Comparison of ENCODE assay signal across 21 mouse cellular contexts in genomic region chr2:90700943-90701342, GRCm38 (mm10). TPM values are rescaled to one million over a fixed set of nuclear protein-coding genes. Genes with fewer than 3 reads are reported as not detected.
A peak's percentile ranks its signal among the peaks of the same experiment; 100 is the strongest.
DNase-seq lines count a peak whose midpoint lies in the region; ATAC-seq and TF ChIP-seq lines count a peak whose summit lies in the region.
"Had no signal": no experiment of that assay in that cellular context is flagged by ENCODE, and none has a peak within 500 bp of the region (broad histone marks: within the 10 kb centered on the region; RNA-seq: fewer than 3 reads in every experiment).

No protein-coding gene starts in this region.

- no peak overlapping the region for H3K4me3 ChIP-seq in kidney, postnatal 0 days (replicated peaks; ENCODE audit: low read depth, low read length)
- H3K4me3 ChIP-seq in forebrain, embryonic 13.5 days = no peak overlapping the region
- H3K4me3 ChIP-seq in hindbrain, embryonic 16.5 days (ENCODE audit: low read length) = no peak overlapping the region
- H3K4me3 ChIP-seq: embryonic facial prominence, embryonic 15.5 days; forebrain, embryonic 10.5 days; hindbrain, embryonic 13.5 days; liver, embryonic 13.5 days; midbrain, embryonic 13.5 days had no signal

- peak; percentile 48 for TF ChIP-seq CTCF in kidney, postnatal 0 days (IDR thresholded peaks at IDR 0.05; ENCODE audit: low read depth)

- no peaks in the 10 kb centered on the region for H3K27me3 ChIP-seq in kidney, postnatal 0 days (ENCODE audit: insufficient read depth, low read length)
- no peaks in the 10 kb centered on the region for H3K27me3 ChIP-seq in forebrain, embryonic 13.5 days
- H3K27me3 ChIP-seq in hindbrain, embryonic 16.5 days (replicated peaks; ENCODE audit: control insufficient read depth, insufficient read depth, low read length) = no peaks in the 10 kb centered on the region
- H3K27me3 ChIP-seq: embryonic facial prominence, embryonic 15.5 days; hindbrain, embryonic 13.5 days; liver, embryonic 13.5 days; midbrain, embryonic 13.5 days had no signal

- no peaks in the 10 kb centered on the region for H3K4me1 ChIP-seq in kidney, postnatal 0 days (replicated peaks; ENCODE audit: insufficient read depth, low read length)
- no peaks in the 10 kb centered on the region for H3K4me1 ChIP-seq in forebrain, embryonic 13.5 days
- no peaks in the 10 kb centered on the region for H3K4me1 ChIP-seq in hindbrain, embryonic 16.5 days (ENCODE audit: control insufficient read depth, insufficient read depth, low read depth, low read length)
- H3K4me1 ChIP-seq: embryonic facial prominence, embryonic 15.5 days; forebrain, embryonic 10.5 days; hindbrain, embryonic 13.5 days; liver, embryonic 13.5 days; midbrain, embryonic 13.5 days had no signal

- no peak overlapping the region for H3K27ac ChIP-seq in kidney, postnatal 0 days
- no peak overlapping the region for H3K27ac ChIP-seq in forebrain, embryonic 13.5 days
- H3K27ac ChIP-seq in hindbrain, embryonic 16.5 days (ENCODE audit: low read depth, low read length) = no peak overlapping the region
- H3K27ac ChIP-seq: embryonic facial prominence, embryonic 15.5 days; forebrain, embryonic 10.5 days; hindbrain, embryonic 13.5 days; liver, embryonic 13.5 days; midbrain, embryonic 13.5 days had no signal

- H3K36me3 ChIP-seq in kidney, postnatal 0 days (ENCODE audit: insufficient read depth, low read length) = peaks cover 54% of the 10 kb centered on the region
- peaks cover 94% of the 10 kb centered on the region for H3K36me3 ChIP-seq in forebrain, embryonic 13.5 days (ENCODE audit: poor library complexity, severe bottlenecking)
- H3K36me3 ChIP-seq in hindbrain, embryonic 16.5 days (ENCODE audit: control insufficient read depth, insufficient read depth, low read length) = peaks cover 50% of the 10 kb centered on the region

- ATAC-seq in kidney, postnatal 0 days (replicated peaks; ENCODE audit: low FRiP score, low read depth) = no peak; the same call in 1 of the 2 replicates
- ATAC-seq in forebrain, embryonic 13.5 days = no peak
- no peak for ATAC-seq in hindbrain, embryonic 16.5 days
- ATAC-seq: activated CD4-positive, CD25-positive, alpha-beta regulatory T cell, adult 4 months; midbrain, embryonic 13.5 days had no signal

- 75% methylated on average over 4 of the region's 4 CpGs for WGBS in kidney, postnatal 0 days
- 95% methylated on average over 4 of the region's 4 CpGs for WGBS in forebrain, embryonic 13.5 days
- 89% methylated on average over 4 of the region's 4 CpGs for WGBS in hindbrain, embryonic 16.5 days

- no peaks in the 10 kb centered on the region for H3K9me3 ChIP-seq in kidney, postnatal 0 days (replicated peaks; ENCODE audit: low read length)
- H3K9me3 ChIP-seq in forebrain, embryonic 13.5 days (replicated peaks) = no peaks in the 10 kb centered on the region
- H3K9me3 ChIP-seq in hindbrain, embryonic 16.5 days (ENCODE audit: control insufficient read depth, low read length) = no peaks in the 10 kb centered on the region
- H3K9me3 ChIP-seq: embryonic facial prominence, embryonic 15.5 days; forebrain, embryonic 10.5 days; hindbrain, embryonic 13.5 days; liver, embryonic 13.5 days; midbrain, embryonic 13.5 days had no signal

- no peak overlapping the region for H3K9ac ChIP-seq in kidney, postnatal 0 days (ENCODE audit: low read depth, low read length)
- H3K9ac ChIP-seq in forebrain, embryonic 13.5 days = no peak overlapping the region
- no peak overlapping the region for H3K9ac ChIP-seq in hindbrain, embryonic 16.5 days (ENCODE audit: low read depth, low read length)
- H3K9ac ChIP-seq: embryonic facial prominence, embryonic 15.5 days; hindbrain, embryonic 13.5 days; liver, embryonic 13.5 days; midbrain, embryonic 13.5 days had no signal

- peak; percentile 64 for DNase-seq in kidney, adult 9 months
- no peak for DNase-seq in kidney, adult 18-20 months
- DNase-seq in 416B (ENCODE audit: low read depth) (peak; percentile 43), NIH3T3 (ENCODE audit: low read depth) (peak; percentile 38)
- peak; percentile 35 for DNase-seq in kidney, postnatal 0 days (ENCODE audit: low spot score)
- DNase-seq in thymus, postnatal 25 days = no peak
- DNase-seq: adrenal gland, postnatal 14 days; cerebellum, adult 8-10 months; gastrocnemius, postnatal 10 days; heart, postnatal 10 days; layer of hippocampus, postnatal 36 days; left cerebral cortex, postnatal 4 days; liver, embryonic 13.5 days; thymus, postnatal 14 days had no signal

- H3K4me2 ChIP-seq in kidney, postnatal 0 days (ENCODE audit: low read length) = no peak overlapping the region
- H3K4me2 ChIP-seq in forebrain, embryonic 13.5 days = no peak overlapping the region
- H3K4me2 ChIP-seq in hindbrain, embryonic 16.5 days (ENCODE audit: low read length) = no peak overlapping the region
- H3K4me2 ChIP-seq: embryonic facial prominence, embryonic 15.5 days; hindbrain, embryonic 13.5 days; liver, embryonic 13.5 days; midbrain, embryonic 13.5 days had no signal

RNA-seq across cellular contexts. Expression of gene Nup160, which starts 23.9 kb away (rescaled TPM):
- 19.9 and 21.4 TPM in 2 replicates for polyA plus RNA-seq in kidney, postnatal 0 days (2015; fragmentation: Nextera tagmentation; extraction: Ambion mirVana)
- 30.7 and 36.4 TPM in 2 replicates for polyA plus RNA-seq in forebrain, embryonic 13.5 days (2015; fragmentation: Nextera tagmentation; extraction: Ambion mirVana)
- polyA plus RNA-seq in hindbrain, embryonic 16.5 days (2015; fragmentation: Nextera tagmentation; extraction: Ambion mirVana) = 19.8 and 23.0 TPM in 2 replicates

RNA-seq across cellular contexts. Expression of gene Fnbp4, which starts 44.2 kb away (rescaled TPM):
- 44.2 and 52.7 TPM in 2 replicates for polyA plus RNA-seq in kidney, postnatal 0 days (2015; fragmentation: Nextera tagmentation; extraction: Ambion mirVana)
- polyA plus RNA-seq in forebrain, embryonic 13.5 days (2015; fragmentation: Nextera tagmentation; extraction: Ambion mirVana) = 113 and 118 TPM in 2 replicates
- 75.0 and 90.6 TPM in 2 replicates for polyA plus RNA-seq in hindbrain, embryonic 16.5 days (2015; fragmentation: Nextera tagmentation; extraction: Ambion mirVana)

Comparison
In these comparisons a context has a peak if more than half of its experiments do, and no peak if none do; other contexts are left out.
1. DNase-seq: peak in kidney, adult 9 months (single experiment), 416B (single experiment), NIH3T3 (single experiment) and kidney, postnatal 0 days (single experiment); none in kidney, adult 18-20 months (single experiment) and thymus, postnatal 25 days (single experiment).